Mouse (Mus musculus): ENCODE measurements around the gene Serpinb2.

- no peak for TF ChIP-seq CTCF (IDR thresholded peaks at IDR 0.05; ENCODE audit: low read depth, low read length)
- no peak for TF ChIP-seq POLR2A (IDR thresholded peaks at IDR 0.05; ENCODE audit: insufficient read depth, low read length)
Measured at GRCm38 (mm10) chr1:107584932-107585331, 73.7 kb downstream of the Serpinb2 start.
